Mouse (Mus musculus) lung, adult 2 months (tissue): ENCODE measurements around the gene Ralgps2.

Source experiments
- CTCF ChIP-seq: fragments of 200-500 bp; IDR thresholded peaks from 2 replicates; pipeline ENCODE4 v1.5.1; 2011; ENCODE audit warnings: mild to moderate bottlenecking, low read length, control low read depth; ENCODE audit not compliant: insufficient read depth
- POLR2A ChIP-seq: fragments of 200-500 bp; IDR thresholded peaks from 2 replicates; pipeline ENCODE4 v1.6.1; 2011; ENCODE audit warnings: low read depth, mild to moderate bottlenecking, control low read depth, low read length, borderline replicate concordance; ENCODE audit errors: extremely low read depth

GRCm38 (mm10) chr1:156786074-156786473 is 153.4 kb downstream of the Ralgps2 start:
- TF ChIP-seq CTCF (no peak), POLR2A (no peak)
